Mouse (Mus musculus) spleen, adult 2 months (tissue): ENCODE results near the gene Tex13a. TPM values are rescaled to one million over a fixed set of nuclear protein-coding genes. Genes with fewer than 3 reads are reported as not detected.

Experiments used
- DNase-seq, 2 experiments: peaks; one replicate each; pipeline versions ENCODE4 v3.0.0 to v3.0.0-alpha.2; 2012 to 2021; ENCODE audit warnings: low spot score in 2 of 2, low read depth in 1 of 2
- H3K27ac ChIP-seq: fragments of 200-500 bp; 2 replicates; pipeline ENCODE4 v1.5.1; 2012; ENCODE audit warnings: low read length, inconsistent platforms; ENCODE audit not compliant: insufficient read depth
- H3K27me3 ChIP-seq: fragments of 200-500 bp; 2 replicates; pipeline ENCODE4 v1.6.1; 2012; ENCODE audit warnings: mild to moderate bottlenecking, moderate library complexity, low read length, inconsistent platforms; ENCODE audit not compliant: control insufficient read depth, insufficient read depth
- H3K36me3 ChIP-seq: fragments of 200-500 bp; 2 replicates; pipeline ENCODE4 v1.6.1; 2012; ENCODE audit warnings: mild to moderate bottlenecking, low read length, inconsistent platforms; ENCODE audit not compliant: control insufficient read depth, insufficient read depth
- H3K4me1 ChIP-seq: fragments of 200-500 bp; 2 replicates; pipeline ENCODE4 v1.6.1; 2011; ENCODE audit warnings: inconsistent platforms; ENCODE audit not compliant: control insufficient read depth, insufficient read depth, insufficient read length
- H3K4me3 ChIP-seq: fragments of 200-500 bp; 2 replicates; pipeline ENCODE4 v1.5.1; 2011; ENCODE audit warnings: mild to moderate bottlenecking, inconsistent platforms; ENCODE audit not compliant: insufficient read depth, insufficient read length; ENCODE audit errors: extremely low read depth
- CTCF ChIP-seq: fragments of 200-500 bp; IDR thresholded peaks from 2 replicates; pipeline ENCODE4 v1.5.1; 2011; ENCODE audit warnings: mild to moderate bottlenecking, inconsistent platforms; ENCODE audit not compliant: insufficient read depth, insufficient read length, insufficient replicate concordance; ENCODE audit errors: extremely low read depth
- POLR2A ChIP-seq: fragments of 200-500 bp; IDR thresholded peaks from 2 replicates; pipeline ENCODE4 v1.6.1; 2011; ENCODE audit warnings: low read depth, low read length, inconsistent platforms
- WGBS: fragments of 180-500 bp; shearing (Covaris S2); methylation state at CpG from one replicate; pipeline ENCODE4 v1.1.7; 2018; 5-methylcytosine and 5-hydroxymethylcytosine counted together
- polyA plus RNA-seq: library from polyadenylated mRNA; depleted of rRNA; stranded (reverse); fragments of >200 nt; gene quantifications from 2 replicates; pipeline ENCODE4 v1.2.3, GENCODE M21; 2012; rRNA removed

The Tex13a gene
- not detected in 2 replicates for polyA plus RNA-seq

DNA sequence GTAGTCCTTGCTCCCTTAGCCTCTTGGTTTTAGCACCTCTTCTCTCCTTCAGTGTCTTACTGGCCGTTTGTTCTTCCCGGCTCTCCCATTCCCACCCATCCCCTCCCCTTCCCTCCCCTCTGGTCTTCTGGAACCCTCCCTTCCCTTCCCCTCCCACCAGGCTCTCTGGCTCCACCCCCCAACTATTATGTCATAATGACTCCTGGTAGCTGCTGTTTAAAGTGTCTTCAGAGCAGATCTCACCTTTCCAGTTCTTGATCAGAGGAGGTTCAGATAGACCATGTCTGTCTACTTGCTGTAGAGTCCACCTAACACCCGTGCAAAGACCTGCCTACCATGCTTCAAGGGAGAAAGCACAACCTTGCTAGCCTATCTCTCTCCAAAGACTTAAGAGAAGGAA, at the start of gene Tex13a:
Tex13a (minus strand) TSS at position 101 of the 400 bp plus-strand sequence.
- H3K4me1 ChIP-seq: no peaks in the 10 kb centered on the region
- H3K36me3 ChIP-seq: no peaks in the 10 kb centered on the region
- no peak within 1 kb of the TSS for H3K4me3 ChIP-seq
- DNase-seq: no peak
- WGBS: 78% methylated on average over 3 of the region's 3 CpGs
- H3K27me3 ChIP-seq: no peaks in the 10 kb centered on the region
- H3K27ac ChIP-seq: no peak within 1 kb of the TSS
- TF ChIP-seq CTCF: no peak
- no peak for TF ChIP-seq POLR2A

DNA sequence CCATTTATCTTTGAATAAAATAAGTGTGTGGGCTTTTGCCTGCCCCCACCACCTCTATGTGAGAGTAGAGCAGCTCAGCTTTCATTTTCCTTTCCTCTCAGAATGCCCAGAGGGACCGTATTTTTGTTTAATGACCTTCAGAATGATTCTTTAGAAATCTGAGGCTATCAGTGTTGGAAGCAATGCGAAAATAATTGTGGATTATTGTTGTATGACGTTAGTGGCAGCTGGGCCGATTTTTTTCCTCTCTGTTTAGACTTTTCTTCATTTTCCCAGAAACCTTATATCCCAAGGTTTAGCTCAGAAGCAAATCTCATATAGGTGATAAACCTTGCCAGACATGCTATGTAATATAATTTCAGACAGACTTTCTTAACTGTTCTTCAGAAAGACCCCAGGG, 25.2 kb upstream of the Tex13a start:
- no peak for TF ChIP-seq CTCF
- 67% methylated on average over 4 of the region's 4 CpGs for WGBS

DNA sequence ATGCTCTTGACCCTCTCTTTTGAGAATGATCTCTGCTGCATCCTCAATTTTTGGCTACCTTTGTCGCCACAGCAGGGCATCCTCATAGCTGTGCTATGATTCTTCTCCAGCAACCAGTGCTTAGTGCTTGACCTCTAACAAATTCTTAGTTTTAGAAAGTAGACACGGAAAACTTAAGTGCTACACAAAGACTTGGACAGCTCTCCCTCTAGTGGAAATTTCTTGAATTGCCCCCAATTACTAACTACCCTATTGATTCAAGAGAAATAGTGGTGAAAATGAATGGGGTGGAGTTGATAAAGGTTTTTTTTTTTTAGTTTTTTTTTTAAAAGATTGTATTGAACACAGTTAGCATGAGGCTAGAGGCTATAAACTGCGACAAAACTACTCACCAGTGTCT, 39.2 kb downstream of the Tex13a start:
- 14% methylated on average over 3 of the region's 3 CpGs for WGBS

More for the DNA sequence above, 25.2 kb upstream of the Tex13a start:
- no peaks in the 10 kb centered on the region for H3K27me3 ChIP-seq
- no peaks in the 10 kb centered on the region for H3K4me1 ChIP-seq
- H3K4me3 ChIP-seq: no peak overlapping the region
- no peak overlapping the region for H3K27ac ChIP-seq
- no peak for DNase-seq
- H3K36me3 ChIP-seq: no peaks in the 10 kb centered on the region

More for the DNA sequence above, 39.2 kb downstream of the Tex13a start:
- H3K4me1 ChIP-seq: no peaks in the 10 kb centered on the region
- no peaks in the 10 kb centered on the region for H3K27me3 ChIP-seq
- H3K4me3 ChIP-seq: no peak overlapping the region
- H3K27ac ChIP-seq: no peak overlapping the region
- H3K36me3 ChIP-seq: no peaks in the 10 kb centered on the region
- no peak for TF ChIP-seq POLR2A
- no peak for TF ChIP-seq CTCF
- DNase-seq: no peak
